Mouse (Mus musculus): ENCODE data around the gene Mrpl38.

GRCm38 (mm10) chr11:116178411-116179121 lies 39.9 kb upstream of the Mrpl38 start:
- TF ChIP-seq USF1 (IDR thresholded peaks at IDR 0.05; ENCODE audit: low read depth) (no peak), CTCF (IDR thresholded peaks at IDR 0.05; ENCODE audit: control insufficient read depth, insufficient read depth, insufficient read length) (no peak)
